Mouse (Mus musculus) frontal cortex, postnatal 25 days (tissue): Measurements from ENCODE around the gene Tubb1.

Source experiments
- DNase-seq, 2 experiments: peaks; one replicate each; pipeline ENCODE4 v3.0.0; 2022; ENCODE audit warnings: low spot score in 2 of 2

Gene Tubb1

GRCm38 (mm10) chr2:174502321-174502720 lies 51.8 kb downstream of the Tubb1 start:
- DNase-seq, result no peak

- peak in 1 of 2 experiments; percentile 6 for DNase-seq
These were observed 52.5 kb downstream of the Tubb1 start for GRCm38 (mm10) chr2:174502831-174503460.
